Mouse (Mus musculus) kidney, adult 2 months (tissue): ENCODE results near the gene Fam111a. TPM values are rescaled to one million over a fixed set of nuclear protein-coding genes. Genes with fewer than 3 reads are reported as not detected.
A peak's percentile ranks its signal among the peaks of the same experiment; 100 is the strongest.

Experiments used
- DNase-seq: peaks from one replicate; pipeline ENCODE4 v3.0.0; 2021
- H3K27ac ChIP-seq: fragments of 200-500 bp; 2 replicates; pipeline ENCODE4 v1.5.1; 2012; ENCODE audit warnings: low read depth, low read length, control low read depth, inconsistent platforms; ENCODE audit not compliant: insufficient read depth
- H3K27me3 ChIP-seq: fragments of 200-500 bp; replicated peaks from 2 replicates; pipeline ENCODE4 v1.6.1; 2012; ENCODE audit warnings: mild to moderate bottlenecking, moderate library complexity, low read length, inconsistent platforms; ENCODE audit not compliant: control insufficient read depth, insufficient read depth
- H3K36me3 ChIP-seq: fragments of 200-500 bp; 2 replicates; pipeline ENCODE4 v1.6.1; 2012; ENCODE audit warnings: mild to moderate bottlenecking, moderate library complexity, low read length, inconsistent platforms; ENCODE audit not compliant: control insufficient read depth, insufficient read depth
- H3K4me1 ChIP-seq: fragments of 200-500 bp; 2 replicates; pipeline ENCODE4 v1.6.1; 2011; ENCODE audit warnings: low read length; ENCODE audit not compliant: control insufficient read depth, insufficient read depth
- H3K4me3 ChIP-seq: fragments of 200-500 bp; 2 replicates; pipeline ENCODE4 v1.5.1; 2011; ENCODE audit warnings: mild to moderate bottlenecking, low read depth, low read length, control low read depth; ENCODE audit not compliant: insufficient read depth
- CTCF ChIP-seq: fragments of 200-500 bp; conservative IDR thresholded peaks from 2 replicates; pipeline ENCODE4 v1.5.1; 2011; ENCODE audit warnings: low read depth, mild to moderate bottlenecking, control low read depth, low read length, moderate library complexity, mixed read lengths; ENCODE audit not compliant: insufficient read depth, insufficient read length
- POLR2A ChIP-seq: fragments of 200-500 bp; IDR thresholded peaks from one replicate; pipeline ENCODE4 v1.6.1; 2011; ENCODE audit warnings: low read depth, low read length, control low read depth
- WGBS: fragments of 180-500 bp; shearing (Covaris S2); methylation state at CpG from one replicate; pipeline ENCODE4 v1.1.7; 2018; 5-methylcytosine and 5-hydroxymethylcytosine counted together
- polyA plus RNA-seq: library from polyadenylated mRNA; depleted of rRNA; stranded (reverse); fragments of >200 nt; gene quantifications from 2 replicates; pipeline ENCODE4 v1.2.3, GENCODE M21; 2012

Fam111a gene
- polyA plus RNA-seq, 1 experiment = 1.4 TPM

- no peaks in the 10 kb centered on the region for H3K27me3 ChIP-seq
- no peaks in the 10 kb centered on the region for H3K4me1 ChIP-seq
- no peak for DNase-seq
- H3K27ac ChIP-seq = no peak overlapping the region
- WGBS = 89% methylated on average over 4 of the region's 4 CpGs
- no peak overlapping the region for H3K4me3 ChIP-seq
- TF ChIP-seq CTCF (no peak), POLR2A (no peak)
- no peaks in the 10 kb centered on the region for H3K36me3 ChIP-seq
Observed at GRCm38 (mm10) chr19:12558219-12558618, 12.7 kb downstream of the Fam111a start.

- Histone ChIP-seq H3K27me3 (no peaks in the 10 kb centered on the region), H3K36me3 (no peaks in the 10 kb centered on the region), H3K4me1 (no peaks in the 10 kb centered on the region), H3K27ac (no peak overlapping the region), H3K4me3 (no peak overlapping the region)
- TF ChIP-seq CTCF = no peak
- no peak for TF ChIP-seq POLR2A
- DNase-seq = no peak
Observed at GRCm38 (mm10) chr19:12564197-12564596, 18.7 kb downstream of the Fam111a start.

- no peaks in the 10 kb centered on the region for H3K4me1 ChIP-seq
- no peaks in the 10 kb centered on the region for H3K36me3 ChIP-seq
- H3K27ac ChIP-seq = no peak overlapping the region
- WGBS = 49% methylated on average over 4 of the region's 4 CpGs
- no peak overlapping the region for H3K4me3 ChIP-seq
- TF ChIP-seq CTCF (no peak), POLR2A (no peak)
- DNase-seq = no peak
- no peaks in the 10 kb centered on the region for H3K27me3 ChIP-seq
Observed at GRCm38 (mm10) chr19:12567011-12567410, 21.5 kb downstream of the Fam111a start.

GRCm38 (mm10) chr19:12570866-12571265 is 25.3 kb downstream of the Fam111a start:
- Histone ChIP-seq H3K36me3 (no peaks in the 10 kb centered on the region), H3K4me3 (no peak overlapping the region), H3K27ac (no peak overlapping the region), H3K27me3 (no peaks in the 10 kb centered on the region), H3K4me1 (no peaks in the 10 kb centered on the region)
- 78% methylated on average over 2 of the region's 2 CpGs for WGBS
- no peak for TF ChIP-seq POLR2A
- DNase-seq = no peak

GRCm38 (mm10) chr19:12571687-12572086 is 26.1 kb downstream of the Fam111a start:
- WGBS = 95% methylated on average over 1 of the region's 1 CpGs
- Histone ChIP-seq H3K27ac (no peak overlapping the region), H3K4me1 (no peaks in the 10 kb centered on the region), H3K36me3 (no peaks in the 10 kb centered on the region), H3K27me3 (no peaks in the 10 kb centered on the region), H3K4me3 (no peak overlapping the region)
- DNase-seq = no peak
- TF ChIP-seq CTCF (no peak), POLR2A (no peak)

- H3K27ac ChIP-seq = no peak overlapping the region
- TF ChIP-seq POLR2A (no peak), CTCF (no peak)
- no peaks in the 10 kb centered on the region for H3K4me1 ChIP-seq
- H3K4me3 ChIP-seq = no peak overlapping the region
- no peak for DNase-seq
- 80% methylated on average over 1 of the region's 1 CpGs for WGBS
- H3K27me3 ChIP-seq = no peaks in the 10 kb centered on the region
- no peaks in the 10 kb centered on the region for H3K36me3 ChIP-seq
Observed at GRCm38 (mm10) chr19:12572614-12573265, 27.2 kb downstream of the Fam111a start.

GRCm38 (mm10) chr19:12573266-12574011 is 27.9 kb downstream of the Fam111a start:
- H3K36me3 ChIP-seq = no peaks in the 10 kb centered on the region
- H3K4me3 ChIP-seq = peak overlapping the region; percentile 32
- H3K27me3 ChIP-seq = no peaks in the 10 kb centered on the region
- peak overlapping the region; percentile 45; the same call in 1 of the 2 replicates for H3K27ac ChIP-seq
- TF ChIP-seq CTCF (no peak), POLR2A (no peak)
- WGBS = 11% methylated on average over 14 of the region's 14 CpGs
- H3K4me1 ChIP-seq = no peaks in the 10 kb centered on the region
- peak; percentile 93 for DNase-seq
